Mouse (Mus musculus) Muller cell, postnatal 12 days (primary cell): Measurements from ENCODE around the gene Hmcn1.

Experiments
- DNase-seq: peaks from one replicate; pipeline ENCODE4 v3.0.0-alpha.2; 2015; ENCODE audit errors: inconsistent ontology term

Hmcn1 gene

DNA sequence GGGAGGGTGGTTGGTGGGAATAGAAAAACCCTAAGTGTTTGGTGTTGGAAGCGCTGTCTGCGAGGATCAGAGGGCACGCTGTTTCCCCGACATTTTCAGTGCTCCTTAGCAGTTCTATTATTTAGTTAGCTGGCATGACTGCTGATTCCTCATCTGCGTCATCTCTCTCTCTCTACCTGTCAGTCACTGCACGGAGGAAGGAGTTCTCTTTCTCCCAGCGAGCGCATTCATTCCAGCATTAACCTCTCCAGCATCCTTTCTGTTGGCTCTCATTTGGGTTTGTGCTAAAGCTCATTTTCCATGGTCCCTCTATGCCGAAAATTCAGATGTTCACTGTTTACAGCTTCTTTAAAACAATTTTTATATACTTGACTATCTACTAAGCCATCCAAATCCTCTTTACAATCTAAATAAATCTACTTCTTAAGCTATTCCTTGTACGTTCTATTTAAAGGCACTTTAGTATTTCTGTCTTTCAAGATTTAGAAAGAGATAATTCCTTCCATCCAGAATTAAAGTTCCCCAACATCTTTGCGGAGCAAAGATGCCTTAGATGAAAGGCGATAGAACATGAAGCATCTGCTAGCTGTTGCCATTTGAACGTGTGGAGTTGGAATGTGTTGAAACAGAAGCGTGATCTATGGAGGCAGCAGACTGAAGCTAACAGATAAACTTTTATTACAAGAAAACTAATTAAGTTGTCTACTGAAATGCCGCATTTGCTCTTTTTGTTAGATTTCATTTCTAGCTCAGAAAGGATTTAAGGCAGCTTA is 210.0 kb downstream of the Hmcn1 start:
- DNase-seq, result no peak

DNA sequence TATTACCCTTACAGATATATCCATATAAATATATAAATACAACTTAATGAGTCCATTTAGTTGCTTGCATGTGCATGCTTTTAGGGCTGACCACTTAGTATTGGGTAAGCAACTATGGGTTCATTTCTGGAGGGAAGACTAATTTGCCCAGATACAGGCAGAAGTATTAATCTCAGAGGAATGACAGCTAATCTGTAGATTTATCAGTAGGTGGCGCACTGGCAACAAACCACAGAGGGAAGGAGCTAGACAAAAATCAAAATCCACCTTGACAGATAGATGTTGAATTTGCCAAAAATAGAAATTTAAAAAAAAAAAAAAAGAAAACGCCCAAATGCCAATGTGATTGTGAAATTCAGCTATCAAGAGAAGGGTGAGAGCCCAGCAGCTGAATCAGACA is 213.3 kb downstream of the Hmcn1 start:
- DNase-seq, result no peak

DNA sequence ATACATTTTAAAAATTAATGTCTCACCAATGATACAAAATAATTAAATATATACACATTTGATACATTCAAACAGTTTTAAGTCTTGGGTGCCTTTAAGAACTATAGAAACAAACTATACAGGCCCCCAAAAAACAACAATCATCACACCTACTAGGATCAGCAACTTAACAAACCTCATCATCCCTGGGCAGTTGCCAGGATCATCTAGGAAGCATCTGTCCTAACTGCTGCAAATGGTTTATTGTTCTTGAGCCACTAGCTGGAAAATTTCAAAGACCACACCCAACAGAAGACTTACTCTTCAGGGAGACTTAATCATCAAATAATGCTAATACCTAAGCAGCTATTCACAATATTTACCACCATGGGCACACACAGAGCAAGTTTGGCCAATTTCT is 216.5 kb downstream of the Hmcn1 start:
- DNase-seq, result no peak

DNA sequence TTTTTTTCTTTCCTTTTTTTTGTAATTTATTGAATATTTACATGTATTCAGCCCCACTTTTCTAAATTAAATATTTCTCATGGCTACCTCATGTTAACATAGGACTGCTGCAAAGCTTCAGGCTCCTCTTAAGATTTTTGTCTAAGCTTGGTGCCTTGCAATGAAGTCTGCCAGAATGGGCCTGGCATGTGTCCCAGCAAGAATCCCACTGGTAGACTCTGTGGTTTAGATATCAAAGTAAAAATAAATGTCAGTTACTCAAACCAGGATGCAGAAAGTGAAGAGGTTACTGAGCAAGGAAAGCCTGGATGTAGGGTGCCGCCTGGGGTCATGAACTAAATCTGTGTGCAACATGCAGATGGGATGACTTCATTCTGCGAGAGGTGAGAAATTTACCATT is 217.5 kb downstream of the Hmcn1 start:
- peak; percentile 49 for DNase-seq

DNA sequence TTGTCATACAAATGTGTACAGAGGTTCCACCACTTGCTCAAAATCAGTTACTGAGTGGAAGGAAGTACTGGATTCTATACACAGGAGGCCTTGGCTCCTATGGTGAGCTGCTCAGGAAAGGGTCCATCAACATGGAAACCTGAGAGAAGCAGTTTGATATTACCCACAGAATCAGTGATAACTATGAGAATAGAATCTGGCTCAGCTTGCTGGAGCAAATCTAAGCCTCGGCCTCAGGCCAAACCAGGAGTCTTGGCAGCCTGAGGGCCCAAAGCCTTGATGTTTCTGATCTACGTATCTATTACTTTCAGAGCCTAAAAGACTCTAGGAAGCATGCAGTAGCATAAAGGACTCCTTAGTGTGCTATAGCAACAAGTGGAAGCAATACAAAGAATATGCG is 220.3 kb downstream of the Hmcn1 start:
- DNase-seq, result no peak

DNA sequence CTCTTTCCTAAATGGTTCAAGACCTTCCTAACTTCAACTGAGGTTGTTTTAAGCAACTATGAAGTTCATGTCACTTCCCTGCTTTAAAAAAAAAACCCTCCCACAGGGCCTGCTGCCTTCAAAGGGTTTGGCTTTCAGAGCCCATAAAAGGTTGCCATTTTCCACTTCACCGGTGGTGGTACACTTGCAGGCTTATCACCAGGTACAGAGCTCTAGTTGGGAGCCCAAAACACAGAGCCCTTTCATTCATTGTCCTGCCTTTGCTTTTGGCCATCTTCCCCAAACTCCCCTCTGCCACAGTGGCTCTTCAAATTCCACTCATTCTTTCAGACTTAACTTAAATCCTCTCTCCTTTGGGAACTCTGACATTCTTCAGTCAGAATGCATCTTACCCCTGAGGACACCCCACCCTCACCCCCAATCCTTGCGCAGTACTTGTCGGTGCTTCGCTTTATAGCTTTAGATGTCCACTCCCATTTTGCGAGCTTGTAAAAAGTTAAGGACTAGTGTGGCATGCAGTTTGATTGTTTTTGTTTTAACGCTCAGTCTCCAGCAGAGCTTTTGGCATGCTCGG is 222.2 kb downstream of the Hmcn1 start:
- DNase-seq, result peak; percentile 51

DNA sequence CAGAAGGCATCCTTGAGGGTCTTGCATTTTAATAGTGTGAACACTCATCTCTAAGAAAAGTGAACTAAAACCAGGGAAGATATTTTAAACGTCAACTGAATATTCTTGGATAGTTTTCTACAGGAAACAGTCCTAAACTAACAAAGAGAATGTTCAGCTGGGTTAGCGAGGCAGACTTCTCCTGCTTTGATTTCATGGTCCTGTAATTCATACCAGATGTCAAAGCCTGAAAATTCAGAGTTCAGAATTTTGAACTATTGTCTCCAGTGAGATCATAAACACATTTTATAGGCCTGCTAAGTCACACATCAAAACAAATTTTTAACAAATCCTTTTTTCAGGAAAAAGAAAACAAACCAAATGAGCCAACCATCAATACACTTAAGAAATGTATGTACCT is 223.4 kb downstream of the Hmcn1 start:
- DNase-seq, result no peak

DNA sequence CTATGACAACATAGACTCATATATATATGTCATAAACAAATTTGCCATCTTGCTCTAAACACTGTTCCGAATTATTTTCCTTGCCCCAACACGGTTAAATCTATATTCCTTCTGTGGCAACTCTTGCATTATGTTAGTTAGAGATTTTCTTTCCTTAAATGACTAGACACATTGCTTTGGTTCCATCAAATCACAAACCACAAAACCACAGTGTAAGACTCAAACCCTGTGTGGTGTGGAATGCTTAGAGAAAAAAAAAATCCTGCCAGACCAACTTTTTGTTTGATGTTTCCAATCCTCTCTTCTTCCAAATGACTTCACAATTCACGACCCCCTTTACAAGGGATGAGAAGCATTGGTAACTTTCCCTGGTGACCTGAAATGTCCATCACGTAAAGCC is 231.6 kb downstream of the Hmcn1 start:
- peak; percentile 61 for DNase-seq

DNA sequence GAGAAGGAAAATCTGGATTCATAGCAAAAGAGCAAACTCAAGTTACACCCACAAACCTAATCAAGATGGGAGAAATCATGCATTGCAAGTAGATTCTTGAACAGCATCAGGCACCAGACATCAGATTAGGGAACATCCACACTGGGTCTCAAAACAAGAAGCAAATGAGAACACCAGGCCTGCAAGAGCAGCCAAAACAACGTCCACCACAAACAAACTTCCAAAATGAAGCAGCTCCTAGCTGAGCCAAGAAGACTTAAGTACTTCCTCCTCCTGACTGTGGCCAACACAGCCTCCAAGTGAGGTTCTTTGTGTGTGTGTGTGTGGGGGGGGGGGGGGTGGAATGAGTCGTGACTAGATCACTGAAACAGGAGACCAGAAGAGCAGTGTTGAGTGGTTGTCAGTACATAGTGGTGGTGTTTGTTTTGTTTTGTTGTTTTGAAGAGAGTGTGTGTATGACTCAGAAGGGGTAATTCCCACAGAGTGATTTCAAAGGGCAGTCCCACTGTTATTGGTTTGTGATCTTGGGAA is 232.4 kb downstream of the Hmcn1 start:
- peak; percentile 77 for DNase-seq

DNA sequence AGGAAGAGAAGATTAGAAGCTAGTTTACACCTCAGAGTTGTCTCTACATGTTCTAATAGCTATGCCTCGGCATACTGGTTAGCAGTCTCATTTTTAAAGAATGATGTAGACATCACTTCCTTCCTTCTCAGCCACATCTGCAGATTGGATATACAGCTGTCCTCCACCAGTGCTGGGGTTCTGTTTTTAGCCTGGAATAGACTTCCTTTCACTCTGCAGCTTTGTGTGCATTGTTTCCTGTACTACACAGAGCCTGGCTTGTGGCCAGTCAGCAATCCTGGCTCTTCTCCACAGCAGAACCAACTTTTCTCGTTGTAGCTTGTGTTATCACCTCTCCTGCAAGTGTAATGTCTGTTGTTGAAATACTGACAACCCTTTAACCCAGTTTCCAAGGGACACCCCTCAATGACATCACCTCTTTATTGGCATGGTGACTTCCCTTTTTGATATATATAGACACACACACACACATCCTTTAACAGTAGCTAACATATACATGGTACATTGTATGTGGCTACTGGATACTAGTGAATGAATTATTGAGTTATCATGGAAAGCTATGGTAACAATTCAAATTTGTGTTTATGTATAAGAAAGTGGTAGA is 233.7 kb downstream of the Hmcn1 start:
- DNase-seq, result no peak

DNA sequence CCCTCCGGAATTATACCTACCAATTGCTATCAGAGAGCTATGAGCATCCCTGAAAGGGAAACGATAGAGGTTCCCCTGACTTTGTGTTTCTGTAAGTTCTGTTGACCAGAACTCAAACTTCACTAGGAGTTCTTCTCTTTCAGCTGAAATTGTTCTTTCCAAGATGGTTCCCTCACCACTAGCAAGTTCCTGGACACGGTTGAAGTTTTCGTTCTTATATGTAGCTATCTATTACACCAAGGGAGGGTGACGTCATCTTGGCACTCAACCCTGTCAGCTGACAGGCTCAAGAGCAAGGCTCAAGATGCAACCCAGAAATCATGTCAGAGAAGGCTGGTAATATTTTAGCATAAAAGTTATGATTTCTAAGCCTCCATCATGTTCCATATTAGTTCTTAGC is 239.3 kb downstream of the Hmcn1 start:
- no peak for DNase-seq

DNA sequence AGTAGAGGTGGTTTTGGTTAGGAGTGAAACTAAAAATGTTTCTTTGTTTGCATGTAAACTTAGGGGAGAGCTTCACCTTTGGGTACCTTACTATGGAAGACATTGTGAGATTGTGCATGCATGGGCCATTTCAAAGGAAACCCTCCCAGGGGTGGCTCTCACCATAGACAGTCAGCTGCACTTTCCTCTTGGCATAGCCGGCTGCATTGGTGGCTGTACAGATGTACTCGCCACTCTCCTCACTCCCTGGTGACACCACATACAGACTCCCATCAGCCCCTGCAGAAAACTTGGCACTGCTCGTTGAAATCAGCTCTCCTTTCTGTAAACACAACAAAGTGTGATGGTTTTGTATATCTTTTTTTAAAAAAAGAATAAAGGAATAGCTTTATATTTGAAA is 244.5 kb downstream of the Hmcn1 start:
- no peak for DNase-seq

DNA sequence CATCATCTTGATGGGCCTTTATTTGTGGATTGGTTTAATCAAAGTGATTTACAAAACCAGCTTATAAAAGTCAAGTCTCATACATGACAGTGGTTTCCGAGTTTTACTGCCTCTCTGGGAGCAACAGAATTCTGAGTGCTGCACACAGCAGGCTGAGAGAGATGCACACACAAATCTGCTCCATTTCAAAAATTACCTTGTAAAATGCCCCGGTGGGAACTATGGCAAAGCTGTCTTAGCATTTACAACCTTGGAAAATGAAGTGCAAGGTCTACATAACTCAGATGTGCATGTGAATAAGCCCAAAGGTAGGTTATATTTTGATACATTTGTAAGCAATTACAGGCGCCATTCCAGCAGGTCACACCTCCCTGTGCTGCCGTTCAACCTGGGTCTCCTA is 245.5 kb downstream of the Hmcn1 start:
- DNase-seq, result no peak

DNA sequence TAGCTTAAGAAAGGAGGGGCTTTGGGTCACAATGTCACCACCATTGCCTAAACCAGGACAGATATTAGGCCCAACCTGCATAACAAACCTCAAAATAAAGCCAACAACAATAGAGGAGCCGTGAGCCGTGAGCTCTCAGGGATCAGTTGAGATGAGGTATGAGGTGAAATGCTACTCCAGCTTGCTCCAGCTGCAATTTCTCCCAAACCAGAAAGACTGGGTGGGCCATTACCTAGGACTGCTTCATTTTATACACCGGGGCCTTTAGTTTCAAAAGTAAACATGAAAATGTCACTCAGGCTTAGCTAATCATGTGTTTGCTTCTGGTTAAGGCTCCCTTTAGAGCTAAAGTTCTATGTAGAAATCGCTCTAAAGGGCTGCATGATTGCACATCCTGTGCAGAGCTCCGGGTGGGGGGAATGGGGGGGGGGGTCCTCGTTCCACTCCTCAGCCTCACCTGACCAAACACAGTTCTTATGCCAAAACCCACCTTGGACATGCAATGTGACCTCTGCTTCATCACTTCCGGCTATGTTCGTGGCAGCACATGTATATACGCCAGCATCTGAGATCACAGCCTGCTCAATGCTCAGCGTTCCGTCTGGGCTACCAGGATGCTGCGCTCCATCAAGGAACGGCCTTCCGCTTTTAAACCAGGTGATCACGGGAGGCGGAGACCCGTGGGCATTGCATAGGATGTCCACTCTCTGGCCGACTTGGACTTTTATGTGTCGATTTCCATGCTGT is 250.0 kb downstream of the Hmcn1 start:
- DNase-seq, result no peak

DNA sequence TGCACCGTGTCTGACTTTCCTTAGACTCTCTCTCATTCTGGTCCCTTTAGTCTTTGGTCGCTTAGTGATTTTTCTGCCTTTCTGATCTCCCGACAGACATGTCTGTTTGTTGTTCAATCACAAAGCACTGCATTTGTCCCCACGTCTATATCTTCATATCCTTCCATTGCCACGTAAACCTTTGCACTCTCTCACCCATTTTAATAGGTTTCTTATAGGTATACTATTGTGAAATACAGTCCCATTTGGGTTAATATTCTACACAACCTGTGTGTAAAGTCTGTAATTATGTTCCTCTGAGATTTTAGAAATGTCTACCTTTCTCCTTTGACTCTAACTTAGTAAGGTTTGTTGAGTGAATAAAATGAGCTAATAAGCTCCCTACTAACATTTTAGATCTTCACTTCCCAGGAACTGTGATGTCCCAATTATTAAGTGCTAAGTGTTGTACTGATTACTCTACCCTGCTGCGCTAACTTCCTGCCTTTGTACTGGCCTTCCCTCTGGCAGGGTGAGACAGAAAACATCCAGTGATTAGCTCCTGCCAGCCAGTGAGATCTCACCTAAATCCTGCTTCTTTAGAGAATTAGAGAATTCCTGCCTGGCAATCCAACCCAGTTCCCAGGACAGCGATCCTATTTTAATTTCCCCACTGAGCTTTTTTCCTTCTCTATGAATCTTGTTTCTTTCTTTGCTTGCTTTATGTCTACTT is 250.7 kb downstream of the Hmcn1 start:
- DNase-seq, result no peak

DNA sequence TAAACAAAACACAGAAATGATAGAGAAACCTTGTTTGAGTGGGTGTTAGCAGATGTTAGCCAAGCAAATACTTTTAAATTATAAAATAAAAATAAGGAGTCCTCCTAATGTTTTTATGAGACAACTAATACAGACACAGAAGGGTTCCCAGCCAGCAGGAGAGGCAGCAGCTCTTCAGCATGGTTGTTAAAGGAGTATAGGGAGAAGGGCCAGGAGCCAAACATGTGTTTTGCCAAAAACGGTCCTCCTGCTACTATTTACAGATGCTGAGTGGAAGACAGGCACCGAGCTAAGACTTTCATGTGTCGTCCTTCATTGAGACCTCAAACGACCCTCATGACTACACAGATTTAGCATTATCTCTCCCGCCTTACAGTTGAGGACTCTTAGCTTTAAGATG is 281.8 kb downstream of the Hmcn1 start:
- no peak for DNase-seq

DNA sequence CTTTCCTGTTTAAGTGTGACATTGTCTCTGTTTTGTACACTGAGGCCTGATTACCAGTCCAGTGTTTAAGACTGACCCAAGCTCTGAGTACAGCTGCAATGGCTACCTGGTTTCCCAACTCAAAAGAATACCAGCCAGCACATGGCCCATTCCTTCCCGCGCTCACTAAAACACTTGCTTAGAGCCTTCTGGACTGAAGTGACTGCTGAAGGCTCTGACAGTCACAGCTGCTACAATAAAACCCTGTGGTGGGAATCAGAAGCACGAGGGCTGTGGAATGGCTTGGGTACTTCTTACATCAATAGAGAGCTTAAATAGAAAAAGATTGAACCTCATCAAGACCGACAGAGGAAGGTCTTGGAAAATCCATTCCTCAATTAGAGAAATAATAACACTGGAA is 286.7 kb downstream of the Hmcn1 start:
- no peak for DNase-seq

DNA sequence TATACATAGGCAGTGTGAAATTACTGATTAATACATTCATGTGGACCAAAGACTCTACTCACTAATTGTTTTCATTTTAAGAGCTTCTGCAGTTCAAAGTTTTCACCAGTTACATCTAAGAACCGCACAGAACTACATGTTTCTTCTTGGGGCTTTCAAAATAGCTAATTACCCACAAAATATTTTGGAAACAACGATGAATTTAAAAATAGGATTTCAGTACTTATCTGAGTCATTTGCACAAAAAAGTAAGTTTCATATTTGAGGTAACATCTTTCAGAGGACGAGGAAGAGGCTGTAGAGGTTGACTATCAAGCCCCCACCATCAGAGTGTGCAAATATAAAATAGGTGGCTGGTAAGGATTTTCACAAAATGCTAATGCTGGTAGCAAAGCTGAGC is 295.5 kb downstream of the Hmcn1 start:
- DNase-seq, result no peak

DNA sequence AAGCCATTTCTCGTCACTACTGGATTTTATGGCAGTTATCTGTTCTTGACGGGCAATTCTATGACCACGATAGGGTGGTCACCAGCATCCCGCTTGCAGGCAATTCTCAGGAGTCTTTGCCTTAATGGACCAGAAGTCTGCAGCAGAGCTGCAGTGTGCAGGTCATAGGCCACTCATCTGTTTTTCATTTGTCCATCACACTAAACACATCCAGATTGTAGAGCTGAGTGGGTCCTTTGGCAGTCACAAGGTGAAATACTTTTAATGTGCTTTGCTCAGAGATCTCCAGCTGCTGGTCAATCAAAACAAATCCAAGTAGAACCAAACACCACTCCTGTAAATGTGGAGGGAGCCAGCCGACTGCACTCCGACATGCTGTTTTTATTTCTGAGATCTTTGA is 311.2 kb downstream of the Hmcn1 start:
- no peak for DNase-seq

DNA sequence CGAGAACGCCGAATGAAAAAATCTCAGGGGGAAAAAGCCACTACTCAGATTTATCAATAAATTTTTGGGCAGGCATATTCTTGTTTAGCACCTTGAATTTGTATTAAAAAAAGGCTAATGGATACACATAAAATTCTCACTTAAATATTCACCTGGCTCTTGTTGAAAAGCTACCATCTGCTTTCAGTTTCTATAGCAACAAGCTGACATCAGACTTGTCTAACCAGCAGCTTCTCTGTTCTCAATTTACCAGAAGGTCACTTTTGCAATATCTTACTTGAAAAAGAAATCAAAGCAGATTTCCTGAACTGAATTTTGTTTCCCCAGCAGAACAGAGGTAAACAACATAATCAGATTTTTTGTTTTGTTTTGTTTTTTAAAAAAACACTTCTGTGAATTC is 311.8 kb downstream of the Hmcn1 start:
- no peak for DNase-seq

DNA sequence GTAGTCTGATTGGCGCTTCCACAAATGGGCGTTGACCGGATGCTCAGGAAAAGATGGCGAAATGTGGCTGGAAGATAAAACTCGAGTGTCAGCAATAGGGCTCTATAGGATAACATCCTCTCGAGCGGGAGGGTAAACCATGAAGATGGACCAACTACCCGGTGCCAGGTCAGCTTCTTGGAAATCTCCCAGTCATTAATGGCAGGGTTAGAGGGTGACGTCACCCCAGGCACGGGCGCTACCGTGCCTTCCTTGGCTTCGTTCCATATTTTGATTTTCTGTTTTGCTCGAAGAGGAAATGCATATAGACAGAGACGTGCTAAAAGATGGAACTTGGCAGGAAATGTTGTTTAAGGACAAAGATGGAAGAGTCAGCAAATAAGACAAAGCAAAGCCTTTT is 312.2 kb downstream of the Hmcn1 start:
- no peak for DNase-seq

DNA sequence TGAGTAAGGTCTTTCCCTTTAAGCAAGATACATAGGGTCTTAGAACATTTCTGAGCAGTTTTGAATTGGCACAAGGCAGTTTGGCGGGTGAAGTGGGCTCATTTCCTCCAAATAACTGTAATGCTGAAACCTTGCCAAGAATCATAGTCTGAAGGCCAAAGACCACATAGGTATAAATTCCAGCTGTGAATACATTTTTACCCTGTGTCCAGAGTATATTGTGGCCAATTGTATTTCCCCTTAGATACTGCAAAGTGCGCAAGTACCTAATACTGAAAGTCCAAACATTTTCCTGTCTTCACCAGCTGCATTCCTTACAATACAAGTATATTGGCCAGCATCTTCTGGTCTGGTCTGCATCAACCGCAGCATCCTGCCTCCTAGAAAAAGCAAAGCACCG is 312.9 kb downstream of the Hmcn1 start:
- DNase-seq, result no peak
